Mouse (Mus musculus) hindbrain, embryonic 16.5 days (tissue): Measurements from ENCODE around the gene Kat6b. TPM values are rescaled to one million over a fixed set of nuclear protein-coding genes. Genes with fewer than 3 reads are reported as not detected.

ENCODE experiments used
- ATAC-seq: fragments of 200-750 bp; cut with Nextera tagmentation; 2 replicates; pipeline ENCODE4 v1.8.0; 2017; ENCODE audit warnings: moderate TSS enrichment, moderate library complexity
- H3K27ac ChIP-seq: fragments of 300-500 bp; sonication (generic); 2 replicates; pipeline ENCODE4 v1.5.1; 2014; ENCODE audit warnings: low read depth, mild to moderate bottlenecking, control low read depth, low read length, moderate library complexity
- H3K27me3 ChIP-seq: fragments of 300-500 bp; sonication (generic); replicated peaks from 2 replicates; pipeline ENCODE4 v1.6.1; 2014; ENCODE audit warnings: low read length; ENCODE audit not compliant: control insufficient read depth, insufficient read depth
- H3K36me3 ChIP-seq: fragments of 300-500 bp; sonication (generic); 2 replicates; pipeline ENCODE4 v1.6.1; 2014; ENCODE audit warnings: mild to moderate bottlenecking, low read length, moderate library complexity, mixed read lengths; ENCODE audit not compliant: control insufficient read depth, insufficient read depth
- H3K4me1 ChIP-seq: fragments of 300-500 bp; sonication (generic); 2 replicates; pipeline ENCODE4 v1.6.1; 2014; ENCODE audit warnings: low read depth, low read length; ENCODE audit not compliant: control insufficient read depth, insufficient read depth
- H3K4me2 ChIP-seq: fragments of 300-500 bp; sonication (generic); 2 replicates; pipeline ENCODE4 v1.6.1; 2014; ENCODE audit warnings: mild to moderate bottlenecking, low read length, control low read depth, moderate library complexity
- H3K4me3 ChIP-seq: fragments of 300-500 bp; sonication (generic); 2 replicates; pipeline ENCODE4 v1.5.1; 2014; ENCODE audit warnings: mild to moderate bottlenecking, low read length, control low read depth, moderate library complexity
- H3K9ac ChIP-seq: fragments of 300-500 bp; sonication (generic); 2 replicates; pipeline ENCODE4 v1.6.1; 2014; ENCODE audit warnings: low read depth, mild to moderate bottlenecking, control low read depth, low read length, moderate library complexity
- H3K9me3 ChIP-seq: fragments of 300-500 bp; sonication (generic); 2 replicates; pipeline ENCODE4 v1.6.1; 2014; ENCODE audit warnings: mild to moderate bottlenecking, low read length, moderate library complexity; ENCODE audit not compliant: control insufficient read depth
- WGBS: fragments of 180-500 bp; shearing (Covaris S2); extraction: QIAGEN DNeasy Blood & Tissue Kit; methylation state at CpG from one replicate; pipeline ENCODE4 v1.1.7; 2014; 5-methylcytosine and 5-hydroxymethylcytosine counted together
- polyA plus RNA-seq: library from polyadenylated mRNA; unstranded; fragments of >200 nt; fragmentation: Nextera tagmentation; extraction: Ambion mirVana; gene quantifications from 2 replicates; pipeline ENCODE4 v1.2.1, GENCODE M21; 2015

Kat6b gene
- polyA plus RNA-seq, 1 experiment from 2014 or later, result 14.2 TPM

DNA sequence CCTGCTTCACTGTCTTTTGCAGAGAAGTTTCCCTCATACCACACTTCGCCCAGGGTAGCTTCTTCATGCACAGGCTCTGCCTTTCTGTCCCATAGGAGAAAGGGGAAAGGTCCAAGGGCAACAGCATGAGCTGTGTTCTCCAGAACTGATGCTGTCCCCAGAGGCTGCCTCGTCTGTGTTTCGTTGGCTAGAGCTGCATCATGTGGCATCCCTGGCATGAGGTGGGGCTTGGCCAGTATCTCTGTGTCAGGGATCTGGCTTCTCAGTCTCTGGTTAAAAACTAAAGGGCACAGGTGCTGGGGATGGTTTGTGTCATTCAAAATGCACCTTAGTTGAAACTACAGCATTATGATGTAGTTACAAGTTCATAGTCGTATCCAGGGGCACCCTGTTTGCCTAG is 64.3 kb downstream of the Kat6b start:
- no peak overlapping the region for H3K4me2 ChIP-seq
- WGBS, result 63% methylated on average over 4 of the region's 4 CpGs
- peaks cover 2% of the 10 kb centered on the region; the same call in 1 of the 2 replicates for H3K36me3 ChIP-seq
- H3K4me3 ChIP-seq, result no peak overlapping the region
- ATAC-seq, result no peak
- H3K9me3 ChIP-seq, result no peaks in the 10 kb centered on the region
- H3K4me1 ChIP-seq, result peaks cover 27% of the 10 kb centered on the region
- H3K9ac ChIP-seq, result no peak overlapping the region
- no peak overlapping the region for H3K27ac ChIP-seq
- no peaks in the 10 kb centered on the region for H3K27me3 ChIP-seq

DNA sequence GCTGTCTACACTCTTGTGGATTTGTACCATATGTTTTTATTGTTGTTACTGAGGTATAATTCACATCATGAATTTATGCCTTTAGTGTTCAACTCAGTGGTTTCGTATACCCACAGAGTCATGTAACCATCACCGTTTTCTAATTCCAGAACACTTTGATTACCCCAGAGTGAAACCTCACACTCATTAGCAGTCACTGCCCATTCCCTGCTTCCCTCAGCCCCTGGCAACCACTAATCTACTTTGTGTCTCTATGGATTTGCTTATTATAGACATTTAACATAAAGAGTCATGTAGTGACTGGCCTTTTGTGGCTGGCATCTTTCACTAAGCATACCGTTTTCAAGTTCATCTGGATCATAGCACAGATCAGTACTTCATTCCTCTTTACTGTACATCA is 65.1 kb downstream of the Kat6b start:
- Histone ChIP-seq H3K27ac (peak overlapping the region; percentile 46), H3K27me3 (no peaks in the 10 kb centered on the region), H3K4me1 (peaks cover 27% of the 10 kb centered on the region), H3K4me3 (no peak overlapping the region), H3K9me3 (no peaks in the 10 kb centered on the region), H3K4me2 (no peak overlapping the region), H3K36me3 (peaks cover 2% of the 10 kb centered on the region; the same call in 1 of the 2 replicates), H3K9ac (no peak overlapping the region)
- 17% methylated on average over 3 of the region's 3 CpGs for WGBS
- 0 out of 2 replicates have a peak, but pooled peaks have one; percentile 51 for ATAC-seq

DNA sequence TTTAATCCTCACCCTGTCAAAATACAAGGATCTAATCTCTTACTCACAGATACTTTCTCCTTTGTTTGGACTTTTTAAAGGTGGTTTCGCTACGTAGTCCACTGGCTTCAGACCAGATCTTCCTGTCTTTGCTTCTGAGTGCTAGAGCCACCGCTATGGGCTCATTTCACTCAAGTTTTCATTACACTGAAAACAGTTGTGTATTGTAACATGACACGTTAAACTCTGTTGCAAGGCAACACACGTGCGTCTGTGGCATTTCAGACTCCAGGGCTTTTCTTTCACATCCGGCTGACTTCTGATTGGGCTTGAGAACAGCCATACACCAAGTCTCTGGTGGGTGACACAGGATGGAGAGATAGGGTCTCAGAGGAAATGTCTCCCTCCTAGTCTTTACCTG is 66.1 kb downstream of the Kat6b start:
- no peak overlapping the region for H3K4me3 ChIP-seq
- H3K4me1 ChIP-seq, result peaks cover 27% of the 10 kb centered on the region
- H3K27ac ChIP-seq, result peak overlapping the region; percentile 46
- no peaks in the 10 kb centered on the region for H3K9me3 ChIP-seq
- 41% methylated on average over 7 of the region's 7 CpGs for WGBS
- no peaks in the 10 kb centered on the region for H3K27me3 ChIP-seq
- H3K36me3 ChIP-seq, result peaks cover under 1% of the 10 kb centered on the region; the same call in 1 of the 2 replicates
- no peak for ATAC-seq
- H3K9ac ChIP-seq, result no peak overlapping the region
- no peak overlapping the region for H3K4me2 ChIP-seq

DNA sequence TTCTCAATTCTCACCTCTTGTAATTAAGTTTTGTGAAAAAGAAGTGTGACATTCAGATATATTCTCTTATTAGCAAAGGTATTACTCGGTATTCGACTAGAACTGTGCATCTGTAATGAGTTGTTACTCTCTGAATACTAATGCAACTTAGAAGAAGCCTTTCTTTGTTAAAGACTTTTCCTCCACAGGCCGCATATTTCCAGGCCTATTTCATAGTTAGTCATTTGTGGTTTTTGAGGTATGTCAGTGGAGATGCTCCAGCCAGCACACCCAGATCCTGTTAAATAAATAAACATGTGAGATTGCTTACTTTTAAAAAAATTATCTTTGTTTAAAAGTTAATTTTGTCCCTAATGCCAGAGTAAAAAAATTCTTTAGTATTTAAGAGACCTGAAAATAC is 66.7 kb downstream of the Kat6b start:
- no peak overlapping the region for H3K4me2 ChIP-seq
- no peak overlapping the region for H3K4me3 ChIP-seq
- no peak overlapping the region for H3K27ac ChIP-seq
- H3K36me3 ChIP-seq, result no peaks in the 10 kb centered on the region
- H3K9me3 ChIP-seq, result no peaks in the 10 kb centered on the region
- H3K27me3 ChIP-seq, result no peaks in the 10 kb centered on the region
- H3K4me1 ChIP-seq, result peaks cover 29% of the 10 kb centered on the region
- 29% methylated on average over 3 of the region's 3 CpGs for whole genome bisulfite sequencing
- no peak overlapping the region for H3K9ac ChIP-seq
- ATAC-seq, result no peak

DNA sequence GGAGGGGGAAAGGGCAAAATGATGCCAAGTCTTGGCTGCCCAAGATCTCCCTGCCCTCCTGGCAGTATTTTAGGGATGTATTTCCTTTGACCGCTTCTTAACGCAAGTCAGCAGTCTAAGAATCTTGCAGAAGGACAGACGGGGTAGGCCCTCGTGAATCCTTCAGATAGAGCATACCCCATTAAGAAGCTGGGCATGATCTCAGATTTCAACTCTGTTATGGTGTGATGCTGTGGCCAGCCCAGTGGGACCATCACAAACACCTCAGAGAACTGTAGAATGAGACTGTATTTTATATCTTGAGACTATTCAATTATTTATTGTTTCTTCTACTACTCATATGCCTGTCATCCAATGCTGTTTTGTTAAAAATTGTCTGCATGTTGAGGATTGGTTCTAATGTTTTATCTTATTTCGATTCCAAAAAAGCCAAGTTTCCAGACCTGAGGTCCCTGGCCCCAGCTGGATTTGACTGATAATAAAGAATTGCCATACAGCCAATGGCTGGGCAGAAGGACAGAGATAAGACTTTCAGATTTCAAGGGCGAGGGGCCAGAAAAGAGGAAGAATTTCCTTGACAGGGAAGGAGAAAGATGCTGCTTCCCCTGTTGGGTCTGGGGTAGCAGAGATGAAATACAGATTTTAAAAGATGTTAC is 67.8 kb downstream of the Kat6b start:
- WGBS, result 86% methylated on average over 6 of the region's 6 CpGs
- Histone ChIP-seq H3K4me2 (no peak overlapping the region), H3K36me3 (no peaks in the 10 kb centered on the region), H3K4me1 (peaks cover 28% of the 10 kb centered on the region), H3K9ac (no peak overlapping the region), H3K4me3 (no peak overlapping the region), H3K9me3 (no peaks in the 10 kb centered on the region), H3K27ac (no peak overlapping the region), H3K27me3 (no peaks in the 10 kb centered on the region)
- ATAC-seq, result no peak

DNA sequence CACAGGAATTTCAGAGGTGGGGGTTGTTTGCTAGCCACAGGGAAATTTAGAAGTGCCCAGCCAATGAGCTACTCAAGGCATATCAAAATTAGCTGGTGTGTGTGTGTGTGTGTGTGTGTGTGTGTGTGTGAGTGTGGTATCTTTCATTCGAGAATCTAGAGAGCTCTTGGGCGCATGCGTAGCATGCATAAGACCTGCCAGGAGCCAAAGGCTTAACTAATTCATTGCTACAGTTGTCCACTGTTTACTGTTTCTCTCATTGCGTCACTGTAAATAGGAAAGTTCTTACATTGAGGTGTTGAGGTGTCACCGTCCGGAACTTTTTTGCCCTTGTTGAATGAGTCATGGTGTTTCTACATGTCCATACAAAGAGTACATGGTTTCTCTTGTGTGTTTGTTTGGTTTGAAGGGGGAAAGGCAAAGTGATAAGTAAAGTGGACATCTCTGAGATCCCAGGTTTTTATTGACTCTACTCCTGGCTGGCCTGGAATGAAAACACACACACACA is 68.4 kb downstream of the Kat6b start:
- no peak for ATAC-seq
- H3K4me2 ChIP-seq, result no peak overlapping the region
- H3K27ac ChIP-seq, result no peak overlapping the region
- H3K36me3 ChIP-seq, result no peaks in the 10 kb centered on the region
- H3K27me3 ChIP-seq, result no peaks in the 10 kb centered on the region
- peaks cover 28% of the 10 kb centered on the region for H3K4me1 ChIP-seq
- H3K9me3 ChIP-seq, result no peaks in the 10 kb centered on the region
- 86% methylated on average over 6 of the region's 6 CpGs for WGBS
- H3K4me3 ChIP-seq, result no peak overlapping the region
- no peak overlapping the region for H3K9ac ChIP-seq

DNA sequence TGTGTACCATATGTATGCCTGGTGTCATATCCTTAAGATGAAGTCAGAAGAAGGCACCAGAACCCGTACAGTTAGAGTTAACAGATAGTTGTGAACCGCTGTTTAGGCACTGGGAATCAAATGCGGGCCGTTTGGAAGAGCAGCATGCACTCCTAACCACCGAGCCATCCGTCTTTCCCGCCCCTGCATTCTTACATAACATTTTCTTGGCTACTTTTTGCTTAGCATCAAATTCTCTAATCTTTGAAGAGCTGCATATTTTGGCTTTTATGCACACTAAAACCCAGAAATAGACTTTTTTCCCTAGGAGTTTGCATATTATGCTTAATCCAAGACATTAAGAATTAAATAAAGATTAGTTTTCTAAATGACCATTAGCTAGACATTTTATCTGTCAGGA is 69.3 kb downstream of the Kat6b start:
- Histone ChIP-seq H3K36me3 (no peaks in the 10 kb centered on the region), H3K4me1 (peaks cover 23% of the 10 kb centered on the region), H3K27ac (no peak overlapping the region), H3K27me3 (no peaks in the 10 kb centered on the region), H3K4me3 (no peak overlapping the region), H3K9me3 (no peaks in the 10 kb centered on the region), H3K9ac (no peak overlapping the region), H3K4me2 (no peak overlapping the region)
- no peak for ATAC-seq
- WGBS, result 78% methylated on average over 7 of the region's 7 CpGs

DNA sequence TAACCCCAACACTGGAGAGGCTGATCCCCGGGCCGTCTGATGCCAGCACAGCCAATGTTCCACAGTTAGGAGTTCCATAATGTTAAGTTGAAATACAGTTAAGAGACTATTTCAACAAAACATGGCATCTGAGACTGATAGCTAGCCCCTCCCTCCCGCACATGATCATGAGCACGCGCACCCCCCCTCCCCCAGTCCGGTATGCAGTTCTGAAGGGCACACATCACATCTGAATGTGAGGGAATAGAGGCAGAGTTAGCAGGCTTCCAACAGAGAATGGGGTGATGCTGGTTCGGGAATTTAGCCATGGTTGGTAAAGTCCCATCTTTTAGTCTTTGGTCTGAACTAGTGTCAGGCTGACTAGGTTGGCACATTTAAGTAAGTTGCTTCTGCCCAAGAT is 70.4 kb downstream of the Kat6b start:
- Histone ChIP-seq H3K4me3 (no peak overlapping the region), H3K9me3 (no peaks in the 10 kb centered on the region), H3K4me1 (peaks cover 14% of the 10 kb centered on the region), H3K9ac (no peak overlapping the region), H3K27me3 (no peaks in the 10 kb centered on the region), H3K27ac (no peak overlapping the region), H3K4me2 (no peak overlapping the region), H3K36me3 (no peaks in the 10 kb centered on the region)
- 87% methylated on average over 7 of the region's 7 CpGs for WGBS
- ATAC-seq, result no peak

DNA sequence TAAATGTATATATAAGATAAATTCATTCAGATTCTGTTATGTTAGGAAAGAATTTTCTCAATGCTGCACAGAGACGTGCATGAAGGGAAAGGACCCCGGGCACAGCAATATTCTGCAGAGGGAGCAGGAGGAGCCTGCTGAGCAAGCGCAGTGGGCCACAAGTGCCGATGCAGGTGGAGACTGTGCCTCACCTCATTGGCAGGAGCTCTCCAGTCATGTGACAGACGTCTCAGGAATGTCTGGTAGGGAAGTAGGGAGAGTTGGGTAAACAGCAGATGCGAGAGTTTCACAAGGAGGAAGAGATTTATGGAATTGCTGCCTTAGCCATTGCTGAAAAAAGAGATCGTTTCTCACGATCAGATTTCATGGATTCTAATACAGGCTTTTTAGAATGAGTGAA is 71.7 kb downstream of the Kat6b start:
- Histone ChIP-seq H3K4me2 (0 out of 2 replicates have a peak overlapping the region, but pooled peaks have one; percentile 11), H3K9ac (no peak overlapping the region), H3K27me3 (no peaks in the 10 kb centered on the region), H3K4me1 (peaks cover 6% of the 10 kb centered on the region), H3K9me3 (no peaks in the 10 kb centered on the region), H3K27ac (no peak overlapping the region), H3K4me3 (no peak overlapping the region), H3K36me3 (no peaks in the 10 kb centered on the region)
- 0 out of 2 replicates have a peak, but pooled peaks have one; percentile 18 for ATAC-seq
- WGBS, result 61% methylated on average over 8 of the region's 8 CpGs
